Mouse (Mus musculus) midbrain, embryonic 14.5 days (tissue): Measurements from ENCODE around the gene Prkce. TPM values are rescaled to one million over a fixed set of nuclear protein-coding genes. Genes with fewer than 3 reads are reported as not detected.

Experiments used
- ATAC-seq: fragments of 200-750 bp; cut with Nextera tagmentation; 2 replicates; pipeline ENCODE4 v1.8.0; 2017; ENCODE audit warnings: moderate number of reproducible peaks, moderate library complexity; ENCODE audit not compliant: low FRiP score, low TSS enrichment
- DNase-seq: peaks from one replicate; pipeline ENCODE4 v3.0.0-alpha.2; 2015
- H3K27ac ChIP-seq: fragments of 300-500 bp; sonication (generic); replicated peaks from 2 replicates; pipeline ENCODE4 v1.5.1; 2014; ENCODE audit warnings: mild to moderate bottlenecking, low read depth, low read length, moderate library complexity
- H3K27me3 ChIP-seq: fragments of 300-500 bp; sonication (generic); 2 replicates; pipeline ENCODE4 v1.6.1; 2014; ENCODE audit warnings: low read length, control low read depth, mixed read lengths; ENCODE audit not compliant: control insufficient read depth, insufficient read depth
- H3K36me3 ChIP-seq: fragments of 300-500 bp; sonication (generic); 2 replicates; pipeline ENCODE4 v1.6.1; 2014; ENCODE audit warnings: low read length, control low read depth; ENCODE audit not compliant: control insufficient read depth, insufficient read depth
- H3K4me1 ChIP-seq: fragments of 300-500 bp; sonication (generic); 2 replicates; pipeline ENCODE4 v1.6.1; 2014; ENCODE audit warnings: mild to moderate bottlenecking, antibody characterized with exemption, low read length, control low read depth; ENCODE audit not compliant: control insufficient read depth, insufficient read depth
- H3K4me2 ChIP-seq: fragments of 300-500 bp; sonication (generic); 2 replicates; pipeline ENCODE4 v1.6.1; 2014; ENCODE audit warnings: mild to moderate bottlenecking, low read length, moderate library complexity
- H3K4me3 ChIP-seq: fragments of 300-500 bp; sonication (generic); replicated peaks from 2 replicates; pipeline ENCODE4 v1.5.1; 2014; ENCODE audit warnings: low read depth, low read length
- H3K9ac ChIP-seq: fragments of 300-500 bp; sonication (generic); replicated peaks from 2 replicates; pipeline ENCODE4 v1.6.1; 2014; ENCODE audit warnings: mild to moderate bottlenecking, low read length, moderate library complexity
- H3K9me3 ChIP-seq: fragments of 300-500 bp; sonication (generic); 2 replicates; pipeline ENCODE4 v1.6.1; 2016; ENCODE audit warnings: low read length, control low read depth, mixed read lengths; ENCODE audit not compliant: control insufficient read depth
- WGBS: fragments of 180-500 bp; shearing (Covaris S2); extraction: QIAGEN DNeasy Blood & Tissue Kit; methylation state at CpG from one replicate; pipeline ENCODE4 v1.1.7; 2014; 5-methylcytosine and 5-hydroxymethylcytosine counted together
- polyA plus RNA-seq: library from polyadenylated mRNA; unstranded; fragments of >200 nt; fragmentation: Nextera tagmentation; extraction: Ambion mirVana; gene quantifications from 2 replicates; pipeline ENCODE4 v1.2.1, GENCODE M21; 2014

Gene Prkce
- polyA plus RNA-seq, 1 experiment from 2014 or later, result 25.4 TPM

GRCm38 (mm10) chr17:86503208-86503897 lies 335.8 kb downstream of the Prkce start:
- no peak for ATAC-seq

GRCm38 (mm10) chr17:86505183-86505631 lies 337.6 kb downstream of the Prkce start, which contains the start of gene Gm10309:
Gene Gm10309 (minus strand): TSS chr17:86505232.
- WGBS, result 90% methylated on average over 8 of the region's 8 CpGs
- no peaks in the 10 kb centered on the region for H3K9me3 ChIP-seq
- DNase-seq (no peak), ATAC-seq (no peak)
- H3K9ac ChIP-seq, result no peak within 1 kb of the TSS
- no peak within 1 kb of the TSS for H3K4me3 ChIP-seq
- no peak within 1 kb of the TSS for H3K4me2 ChIP-seq
- H3K4me1 ChIP-seq, result no peaks in the 10 kb centered on the region
- H3K27me3 ChIP-seq, result no peaks in the 10 kb centered on the region
- H3K36me3 ChIP-seq, result no peaks in the 10 kb centered on the region
- no peak within 1 kb of the TSS for H3K27ac ChIP-seq

More at GRCm38 (mm10) chr17:86503208-86503897, 335.8 kb downstream of the Prkce start:
- no peak for DNase-seq
- Histone ChIP-seq H3K27ac (no peak overlapping the region), H3K9ac (no peak overlapping the region), H3K36me3 (no peaks in the 10 kb centered on the region), H3K4me2 (no peak overlapping the region), H3K4me1 (no peaks in the 10 kb centered on the region), H3K27me3 (no peaks in the 10 kb centered on the region), H3K4me3 (no peak overlapping the region), H3K9me3 (no peaks in the 10 kb centered on the region)
- WGBS, result 96% methylated on average over 9 of the region's 9 CpGs

- H3K27me3 ChIP-seq, result no peaks in the 10 kb centered on the region
- no peak overlapping the region for H3K9ac ChIP-seq
- no peak overlapping the region for H3K27ac ChIP-seq
- no peaks in the 10 kb centered on the region for H3K4me1 ChIP-seq
- no peaks in the 10 kb centered on the region for H3K36me3 ChIP-seq
- WGBS, result 87% methylated on average over 5 of the region's 5 CpGs
- no peak overlapping the region for H3K4me3 ChIP-seq
- no peaks in the 10 kb centered on the region for H3K9me3 ChIP-seq
- no peak for DNase-seq
- no peak for ATAC-seq
- no peak overlapping the region for H3K4me2 ChIP-seq
Observed at GRCm38 (mm10) chr17:86506881-86507280, 339.3 kb downstream of the Prkce start.

- peak; percentile 33 for DNase-seq
Observed at GRCm38 (mm10) chr17:86507342-86508211, 340.0 kb downstream of the Prkce start.

GRCm38 (mm10) chr17:86508212-86508490 lies 340.6 kb downstream of the Prkce start:
- no peak for DNase-seq
- Histone ChIP-seq H3K4me2 (no peak overlapping the region), H3K9ac (no peak overlapping the region), H3K4me3 (no peak overlapping the region), H3K4me1 (no peaks in the 10 kb centered on the region), H3K27ac (no peak overlapping the region), H3K9me3 (no peaks in the 10 kb centered on the region), H3K36me3 (no peaks in the 10 kb centered on the region), H3K27me3 (no peaks in the 10 kb centered on the region)
- WGBS, result 86% methylated on average over 3 of the region's 3 CpGs
- ATAC-seq, result no peak

More at GRCm38 (mm10) chr17:86507342-86508211, 340.0 kb downstream of the Prkce start:
- no peak overlapping the region for H3K4me3 ChIP-seq
- H3K9me3 ChIP-seq, result no peaks in the 10 kb centered on the region
- no peak overlapping the region for H3K4me2 ChIP-seq
- H3K27me3 ChIP-seq, result no peaks in the 10 kb centered on the region
- WGBS, result 70% methylated on average over 19 of the region's 19 CpGs
- no peaks in the 10 kb centered on the region for H3K36me3 ChIP-seq
- H3K9ac ChIP-seq, result no peak overlapping the region
- no peak for ATAC-seq
- H3K27ac ChIP-seq, result no peak overlapping the region
- no peaks in the 10 kb centered on the region for H3K4me1 ChIP-seq

- no peak for DNase-seq
- H3K36me3 ChIP-seq, result no peaks in the 10 kb centered on the region
- 87% methylated on average over 5 of the region's 5 CpGs for WGBS
- no peak for ATAC-seq
- H3K9ac ChIP-seq, result no peak overlapping the region
- H3K4me2 ChIP-seq, result no peak overlapping the region
- no peaks in the 10 kb centered on the region for H3K27me3 ChIP-seq
- H3K4me3 ChIP-seq, result no peak overlapping the region
- no peaks in the 10 kb centered on the region for H3K4me1 ChIP-seq
- no peaks in the 10 kb centered on the region for H3K9me3 ChIP-seq
- H3K27ac ChIP-seq, result no peak overlapping the region
Observed at GRCm38 (mm10) chr17:86509871-86510270, 342.3 kb downstream of the Prkce start.

GRCm38 (mm10) chr17:86514974-86515620 lies 347.5 kb downstream of the Prkce start:
- H3K4me2 ChIP-seq, result no peak overlapping the region
- DNase-seq (no peak), ATAC-seq (no peak)
- H3K27me3 ChIP-seq, result no peaks in the 10 kb centered on the region
- no peaks in the 10 kb centered on the region for H3K4me1 ChIP-seq
- H3K36me3 ChIP-seq, result no peaks in the 10 kb centered on the region
- no peak overlapping the region for H3K9ac ChIP-seq
- 92% methylated on average over 13 of the region's 13 CpGs for WGBS
- no peak overlapping the region for H3K27ac ChIP-seq
- H3K9me3 ChIP-seq, result no peaks in the 10 kb centered on the region
- H3K4me3 ChIP-seq, result no peak overlapping the region

GRCm38 (mm10) chr17:86516630-86517029 lies 349.0 kb downstream of the Prkce start:
- H3K27me3 ChIP-seq, result no peaks in the 10 kb centered on the region
- ATAC-seq, result no peak

More at GRCm38 (mm10) chr17:86516630-86517029, 349.0 kb downstream of the Prkce start:
- Histone ChIP-seq H3K9ac (no peak overlapping the region), H3K9me3 (no peaks in the 10 kb centered on the region), H3K27ac (no peak overlapping the region), H3K4me1 (no peaks in the 10 kb centered on the region), H3K4me2 (no peak overlapping the region), H3K36me3 (no peaks in the 10 kb centered on the region), H3K4me3 (no peak overlapping the region)
- 85% methylated on average over 5 of the region's 5 CpGs for WGBS
- no peak for DNase-seq
